Mouse (Mus musculus) heart, adult 8-10 months (tissue): ENCODE measurements around the gene Krtap19-4. TPM values are rescaled to one million over a fixed set of nuclear protein-coding genes. Genes with fewer than 3 reads are reported as not detected.

ENCODE experiments used
- DNase-seq: peaks from one replicate; pipeline ENCODE4 v3.0.0; 2022; ENCODE audit warnings: low spot score
- total RNA-seq, 4 experiments: library from RNA; stranded (reverse); gene quantifications; 2 replicates each; pipeline ENCODE4 v1.2.4; 2022

The Krtap19-4 gene
- not detected for total RNA-seq

DNA sequence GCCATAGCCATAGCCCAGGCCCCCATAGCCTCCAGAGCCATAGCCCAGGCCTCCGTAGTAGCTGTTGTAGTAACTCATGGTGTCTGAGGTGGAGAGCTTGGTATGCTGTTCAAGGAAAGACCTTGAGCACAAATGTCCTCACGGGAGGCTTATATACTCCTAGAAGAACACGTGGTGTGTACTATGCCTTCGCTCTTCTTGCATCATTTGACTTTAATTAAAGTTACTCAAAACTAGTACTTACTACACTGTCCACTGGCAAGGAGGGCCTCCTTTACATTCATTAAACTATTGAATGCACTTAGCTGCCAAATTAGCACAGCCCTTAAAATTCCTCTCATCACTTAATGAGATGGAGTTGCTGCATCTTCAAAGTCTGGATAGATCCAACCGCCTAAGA is at the start of gene Krtap19-4:
Krtap19-4 (minus strand) TSS at position 101 of the 400 bp plus-strand sequence.
- DNase-seq: no peak

DNA sequence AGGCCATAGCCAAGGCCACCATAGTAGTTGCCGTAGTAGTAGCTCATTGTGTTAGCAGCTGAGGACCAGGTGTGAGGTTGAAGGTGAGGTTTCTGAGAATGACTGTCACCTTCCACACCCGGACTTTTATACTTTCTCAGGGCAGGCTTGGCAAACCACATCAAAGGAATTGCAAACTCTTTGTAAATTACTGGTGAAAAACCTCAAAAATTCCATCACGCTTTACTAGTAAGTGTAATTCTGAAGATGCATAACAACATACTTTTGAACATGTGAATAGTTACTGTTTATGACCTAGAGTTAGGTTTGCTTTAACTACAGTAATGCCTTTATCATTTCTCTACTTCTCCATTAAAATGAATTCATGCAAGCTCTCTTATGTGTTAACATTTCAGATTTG is 47.3 kb upstream of the Krtap19-4 start, which contains the start of gene Krtap19-9b:
Krtap19-9b (minus strand) TSS at position 101 of the 400 bp plus-strand sequence.
- no peak for DNase-seq

DNA sequence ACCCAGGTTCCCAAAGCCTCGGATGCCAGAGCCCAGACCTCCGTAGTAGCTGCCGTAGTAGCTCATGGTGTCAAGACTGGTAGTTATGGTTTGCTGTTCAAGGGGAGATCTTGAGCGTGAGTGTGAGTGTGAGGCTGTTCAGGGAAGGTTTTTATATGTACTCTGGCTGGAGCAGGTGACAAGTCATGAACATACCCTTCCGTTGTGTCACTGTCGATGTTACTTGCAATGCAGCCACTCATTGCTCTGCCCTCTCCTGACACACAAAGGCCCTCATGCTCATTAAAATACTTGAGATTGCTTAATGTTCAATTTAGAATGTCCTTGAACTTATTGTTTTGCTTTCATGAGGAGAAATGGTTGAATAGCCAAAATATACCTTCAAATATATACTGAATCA is 11.5 kb upstream of the Krtap19-4 start, which contains the start of gene Krtap19-5:
Krtap19-5 (minus strand) TSS at position 101 of the 400 bp plus-strand sequence.
- DNase-seq: no peak

DNA sequence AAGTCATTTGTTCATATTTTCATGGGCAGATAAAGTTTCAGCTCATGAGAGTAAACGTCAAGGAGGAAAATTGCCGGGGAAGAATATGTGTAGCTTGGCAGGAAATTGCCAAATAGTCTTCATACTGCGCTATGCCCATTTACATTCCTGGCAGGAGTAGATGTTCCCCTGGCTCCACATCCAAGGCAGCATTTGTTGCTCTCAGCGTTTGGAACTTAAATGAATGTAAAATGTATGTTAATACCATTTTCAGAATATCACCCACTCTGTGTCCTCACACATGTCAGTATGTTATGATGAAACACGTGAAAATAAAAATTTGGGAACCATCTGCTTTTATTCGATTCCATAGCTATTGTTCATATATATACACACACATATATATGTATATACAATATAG is 2.0 kb upstream of the Krtap19-4 start:
- DNase-seq: no peak

DNA sequence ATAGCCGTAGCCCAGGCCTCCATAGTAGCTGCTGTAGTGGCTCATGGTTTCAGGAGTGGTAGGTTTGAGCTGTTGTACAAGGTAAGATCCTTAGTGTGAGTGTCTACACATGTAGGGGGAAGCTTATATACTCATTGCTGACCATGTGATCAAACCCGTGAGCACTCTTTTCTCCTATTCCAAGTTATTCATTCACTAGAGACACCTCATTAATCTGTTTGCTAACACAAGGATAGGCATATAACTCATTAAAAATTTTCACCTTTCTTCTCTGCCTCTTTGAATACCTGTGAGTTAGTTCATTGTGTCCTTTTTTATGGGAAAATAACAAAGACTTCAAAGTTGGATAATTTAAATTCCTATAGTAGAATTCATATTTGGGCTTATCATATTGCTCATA is 7.0 kb downstream of the Krtap19-4 start, which contains the start of gene Krtap19-3:
Krtap19-3 (minus strand) TSS at position 101 of the 400 bp plus-strand sequence.
- DNase-seq: no peak

DNA sequence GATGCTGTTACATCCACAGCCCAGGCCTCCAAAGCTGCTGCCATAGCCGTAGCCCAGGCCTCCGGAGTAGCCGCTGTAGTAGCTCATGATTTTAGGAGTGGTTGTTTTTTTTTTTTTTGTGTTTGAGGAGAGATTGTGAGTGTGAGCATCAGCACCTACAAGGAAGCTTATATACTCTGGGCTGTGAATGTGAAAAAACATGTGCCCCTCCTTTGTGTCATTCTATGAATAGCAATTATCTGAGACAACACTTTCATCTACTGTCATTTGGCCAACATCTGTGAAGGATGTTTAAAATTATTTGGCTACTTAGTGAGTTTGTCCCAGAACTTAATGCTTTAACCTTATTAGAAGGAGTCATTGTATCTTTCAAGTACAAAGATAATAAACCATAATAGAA is 10.7 kb downstream of the Krtap19-4 start, which contains the start of gene Krtap19-2:
Krtap19-2 (minus strand) TSS at position 101 of the 400 bp plus-strand sequence.
- DNase-seq: no peak

DNA sequence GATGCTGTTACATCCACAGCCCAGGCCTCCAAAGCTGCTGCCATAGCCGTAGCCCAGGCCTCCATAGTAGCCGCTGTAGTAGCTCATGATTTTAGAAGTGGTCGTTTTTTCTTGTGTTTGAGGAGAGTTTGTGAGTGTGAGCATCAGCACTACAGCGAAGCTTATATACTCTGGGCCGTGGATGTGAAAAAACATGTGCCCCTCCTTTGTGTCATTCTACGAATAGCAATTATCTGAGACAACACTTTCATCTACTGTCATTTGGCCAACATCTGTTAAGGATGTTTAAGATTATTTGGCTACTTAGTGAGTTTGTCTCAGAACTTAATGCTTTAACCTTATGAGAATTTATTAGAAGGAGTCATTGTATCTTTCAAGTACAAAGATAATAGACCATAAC is 15.6 kb downstream of the Krtap19-4 start, which contains the start of gene Krtap19-1:
Krtap19-1 (minus strand) TSS at position 101 of the 400 bp plus-strand sequence.
- DNase-seq: no peak

DNA sequence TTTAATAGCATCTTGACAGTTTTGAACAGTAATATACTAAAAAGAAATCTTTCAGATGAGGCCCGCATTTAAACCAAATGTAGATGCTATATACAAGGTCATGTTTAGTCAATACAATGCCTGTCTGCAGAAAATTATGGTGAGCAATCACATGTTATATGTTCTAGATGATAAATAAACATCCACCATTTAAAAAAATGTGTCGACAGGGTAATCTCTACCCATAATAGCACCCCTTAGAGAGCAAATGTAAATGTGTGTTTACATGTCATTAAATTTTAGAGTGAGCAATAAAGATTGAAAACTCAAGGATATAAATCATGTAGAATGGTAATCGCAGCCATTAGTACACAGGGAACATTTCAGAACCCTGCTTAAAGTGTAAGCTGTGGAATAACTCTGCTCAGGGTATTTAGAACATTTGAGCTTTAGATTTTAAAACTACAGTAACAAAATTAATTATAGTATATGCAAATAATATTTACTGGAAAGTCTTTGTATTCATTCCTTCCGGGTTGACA is 19.9 kb downstream of the Krtap19-4 start:
- no peak for DNase-seq

DNA sequence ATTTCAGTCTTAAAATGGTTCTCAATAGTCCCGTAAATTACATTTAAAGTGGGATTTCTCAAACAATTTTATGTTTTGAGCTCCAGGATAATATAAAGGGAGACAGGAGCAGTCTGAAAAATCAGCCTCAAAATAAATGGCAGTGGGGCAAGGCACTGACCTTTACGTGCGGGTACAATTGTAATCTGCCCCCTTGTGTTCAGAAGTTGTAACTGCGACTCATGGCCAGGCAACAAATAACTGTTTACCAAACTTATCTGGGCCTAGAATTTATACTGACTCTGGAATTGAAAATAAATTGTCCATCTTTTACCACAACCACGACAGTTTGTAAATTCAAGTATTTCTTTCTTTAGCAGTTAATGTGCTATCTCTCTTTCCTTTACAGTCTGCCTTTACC is 33.4 kb downstream of the Krtap19-4 start:
- no peak for DNase-seq

DNA sequence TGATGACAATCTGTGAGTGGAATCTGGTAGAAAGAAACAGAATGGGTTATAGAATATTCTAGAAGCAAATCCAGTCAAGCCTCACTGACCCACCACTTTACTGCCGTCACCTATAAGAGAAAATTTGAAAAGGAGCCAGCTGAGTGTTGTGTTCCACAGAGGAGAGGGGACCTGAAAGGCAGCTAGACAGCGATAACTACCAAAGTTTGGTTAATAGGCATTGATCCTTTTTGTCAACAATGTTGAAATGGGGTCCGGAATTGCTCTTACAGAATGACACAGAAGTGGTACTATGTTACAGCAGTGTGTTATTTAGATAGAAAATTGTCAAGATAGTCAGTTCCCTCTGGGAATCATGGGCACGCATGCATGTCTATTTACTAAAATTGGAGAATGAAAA is 36.3 kb downstream of the Krtap19-4 start:
- DNase-seq: no peak

DNA sequence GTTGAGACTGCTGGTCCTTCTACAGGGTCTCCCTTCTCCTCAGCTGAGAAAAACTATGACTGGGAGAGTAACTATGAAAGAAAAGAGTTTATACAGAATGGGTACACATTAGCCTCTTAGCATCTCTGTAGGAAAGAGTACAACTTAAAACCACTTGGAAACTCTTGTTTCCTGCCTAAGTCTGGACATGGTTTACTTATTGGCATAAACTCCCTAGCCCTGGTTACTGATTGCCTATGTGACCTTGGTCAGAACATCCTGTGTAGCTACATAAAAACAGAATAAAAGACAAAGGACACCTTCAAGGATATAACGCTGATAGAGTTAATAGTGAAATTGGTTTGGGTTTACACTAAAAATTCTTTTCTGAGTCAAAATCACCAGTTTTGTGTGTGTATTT is 37.5 kb downstream of the Krtap19-4 start:
- no peak for DNase-seq

Other genes with a start within 250 kb of the Krtap19-4 start
- gene Krtap26-1, start 237.3 kb downstream of the Krtap19-4 start, total RNA-seq: not detected
- not detected for gene Krtap27-1, start 213.4 kb downstream of the Krtap19-4 start, total RNA-seq
- gene 2310061N02Rik, start 177.1 kb downstream of the Krtap19-4 start, total RNA-seq: not detected
- gene Krtap13-1, start 156.2 kb downstream of the Krtap19-4 start, total RNA-seq: not detected
- gene Krtap13, start 133.5 kb downstream of the Krtap19-4 start, total RNA-seq: not detected
- gene 2310034C09Rik, start 126.2 kb downstream of the Krtap19-4 start, total RNA-seq: not detected
- not detected for gene 2310057N15Rik, start 110.9 kb downstream of the Krtap19-4 start, total RNA-seq
- not detected for gene Gm5965, start 107.2 kb downstream of the Krtap19-4 start, total RNA-seq
- gene Gm20741, start 72.9 kb downstream of the Krtap19-4 start, total RNA-seq: not detected
- gene Krtap15, start 64.9 kb downstream of the Krtap19-4 start, total RNA-seq: not detected
- not detected for gene Krtap14, start 58.9 kb downstream of the Krtap19-4 start, total RNA-seq
- not detected for gene Krtap19-1, start 15.7 kb downstream of the Krtap19-4 start, total RNA-seq
- not detected for gene Krtap19-2, start 10.8 kb downstream of the Krtap19-4 start, total RNA-seq
- gene Krtap19-3, start 7.1 kb downstream of the Krtap19-4 start, total RNA-seq: not detected
- not detected for gene Krtap19-5, start 11.4 kb upstream of the Krtap19-4 start, total RNA-seq
- gene Krtap19-9b, start 47.2 kb upstream of the Krtap19-4 start, total RNA-seq: not detected
- not detected for gene Krtap16-3, start 77.8 kb upstream of the Krtap19-4 start, total RNA-seq
- not detected for gene Krtap22-2, start 125.7 kb upstream of the Krtap19-4 start, total RNA-seq
- gene Gm10229, start 130.2 kb upstream of the Krtap19-4 start, total RNA-seq: not detected
- gene Krtap6-1, start 146.6 kb upstream of the Krtap19-4 start, total RNA-seq: not detected
- gene Gm10228, start 156.4 kb upstream of the Krtap19-4 start, total RNA-seq: not detected
- not detected for gene Krtap6-5, start 162.8 kb upstream of the Krtap19-4 start, total RNA-seq
- not detected for gene 1110025L11Rik, start 178.9 kb upstream of the Krtap19-4 start, total RNA-seq
- gene Krtap6-3, start 198.9 kb upstream of the Krtap19-4 start, total RNA-seq: not detected